Mouse (Mus musculus): ENCODE results near the gene Nlrx1. TPM values are rescaled to one million over a fixed set of nuclear protein-coding genes. Genes with fewer than 3 reads are reported as not detected.
"Not testable (repeated sequence)": the region's sequence is repeated elsewhere in the genome, so short reads cannot be mapped to it uniquely, and the experiment has no call there.

Gene Nlrx1
- polyA plus RNA-seq (2016; fragmentation: Nextera tagmentation; extraction: Ambion mirVana), result 3.1 and 4.7 TPM in 2 replicates

- Histone ChIP-seq H3K36me3 (no peaks in the 10 kb centered on the region), H3K4me3 (peak within 1 kb of the TSS; percentile 72), H3K9me3 (no peaks in the 10 kb centered on the region), H3K27me3 (ENCODE audit: insufficient read depth, poor library complexity, severe bottlenecking) (peaks cover 13% of the 10 kb centered on the region; the same call in 1 of the 2 replicates), H3K4me1 (peaks cover 18% of the 10 kb centered on the region), H3K27ac (peak within 1 kb of the TSS; percentile 94)
- no peak for DNase-seq (ENCODE audit: low spot score)
- 68% methylated on average over 6 of the region's 6 CpGs for WGBS
Observed at GRCm38 (mm10) chr9:44268432-44268831, at the start of gene Nlrx1. Gene Nlrx1, minus strand, starts transcription at chr9:44268599.

- no peak for DNase-seq (ENCODE audit: low spot score)
- Histone ChIP-seq H3K27ac (no peak overlapping the region), H3K9me3 (no peaks in the 10 kb centered on the region), H3K4me1 (peaks cover 43% of the 10 kb centered on the region), H3K4me3 (peak overlapping the region; percentile 18; the same call in 1 of the 2 replicates), H3K36me3 (peaks cover 47% of the 10 kb centered on the region), H3K27me3 (ENCODE audit: insufficient read depth, poor library complexity, severe bottlenecking) (no peaks in the 10 kb centered on the region)
- 63% methylated on average over 4 of the region's 4 CpGs for WGBS
Observed at GRCm38 (mm10) chr9:44317452-44317851, 49.1 kb upstream of the Nlrx1 start.

GRCm38 (mm10) chr9:44314910-44315309, 46.5 kb upstream of the Nlrx1 start:
- WGBS, result 89% methylated on average over 18 of the region's 18 CpGs
- H3K4me1 ChIP-seq, result peaks cover 51% of the 10 kb centered on the region
- H3K27ac ChIP-seq, result no peak overlapping the region
- H3K27me3 ChIP-seq (ENCODE audit: insufficient read depth, poor library complexity, severe bottlenecking), result 0 out of 2 replicates have a peak, but pooled peaks cover 4% of the 10 kb centered on the region
- DNase-seq (ENCODE audit: low spot score), result no peak
- no peaks in the 10 kb centered on the region for H3K9me3 ChIP-seq
- H3K36me3 ChIP-seq, result peaks cover 49% of the 10 kb centered on the region
- H3K4me3 ChIP-seq, result no peak overlapping the region

GRCm38 (mm10) chr9:44314257-44314547, 45.8 kb upstream of the Nlrx1 start:
- DNase-seq (ENCODE audit: low spot score), result no peak
- Histone ChIP-seq H3K4me3 (no peak overlapping the region), H3K4me1 (peaks cover 46% of the 10 kb centered on the region), H3K36me3 (peaks cover 49% of the 10 kb centered on the region), H3K9me3 (no peaks in the 10 kb centered on the region), H3K27me3 (ENCODE audit: insufficient read depth, poor library complexity, severe bottlenecking) (0 out of 2 replicates have a peak, but pooled peaks cover 4% of the 10 kb centered on the region), H3K27ac (no peak overlapping the region)
- 69% methylated on average over 4 of the region's 4 CpGs for WGBS

- Histone ChIP-seq H3K4me1 (peaks cover 40% of the 10 kb centered on the region), H3K4me3 (no peak overlapping the region), H3K27ac (no peak overlapping the region), H3K27me3 (ENCODE audit: insufficient read depth, poor library complexity, severe bottlenecking) (0 out of 2 replicates have a peak, but pooled peaks cover 4% of the 10 kb centered on the region), H3K36me3 (peaks cover 49% of the 10 kb centered on the region), H3K9me3 (no peaks in the 10 kb centered on the region)
- WGBS, result 77% methylated on average over 19 of the region's 19 CpGs
- DNase-seq (ENCODE audit: low spot score), result no peak
Observed at GRCm38 (mm10) chr9:44313476-44314256, 45.3 kb upstream of the Nlrx1 start.

- Histone ChIP-seq H3K27ac (peak overlapping the region; percentile 76), H3K36me3 (peaks cover 42% of the 10 kb centered on the region), H3K4me3 (peak overlapping the region; percentile 44), H3K4me1 (peaks cover 28% of the 10 kb centered on the region), H3K27me3 (ENCODE audit: insufficient read depth, poor library complexity, severe bottlenecking) (0 out of 2 replicates have a peak, but pooled peaks cover 4% of the 10 kb centered on the region), H3K9me3 (no peaks in the 10 kb centered on the region)
- no peak for DNase-seq (ENCODE audit: low spot score)
- whole genome bisulfite sequencing, result 14% methylated on average over 27 of the region's 27 CpGs
Observed at GRCm38 (mm10) chr9:44311136-44312134, 43.0 kb upstream of the Nlrx1 start.

GRCm38 (mm10) chr9:44310750-44311135, 42.3 kb upstream of the Nlrx1 start:
- peaks cover 28% of the 10 kb centered on the region for H3K4me1 ChIP-seq
- peak overlapping the region; percentile 76 for H3K27ac ChIP-seq
- WGBS, result 21% methylated on average over 10 of the region's 10 CpGs
- 0 out of 2 replicates have a peak, but pooled peaks cover 4% of the 10 kb centered on the region for H3K27me3 ChIP-seq (ENCODE audit: insufficient read depth, poor library complexity, severe bottlenecking)
- no peaks in the 10 kb centered on the region for H3K9me3 ChIP-seq
- peaks cover 36% of the 10 kb centered on the region for H3K36me3 ChIP-seq
- no peak for DNase-seq (ENCODE audit: low spot score)
- H3K4me3 ChIP-seq, result peak overlapping the region; percentile 44

- 68% methylated on average over 3 of the region's 3 CpGs for WGBS
- Histone ChIP-seq H3K4me3 (no peak overlapping the region), H3K27me3 (ENCODE audit: insufficient read depth, poor library complexity, severe bottlenecking) (0 out of 2 replicates have a peak, but pooled peaks cover 4% of the 10 kb centered on the region), H3K4me1 (peaks cover 28% of the 10 kb centered on the region), H3K27ac (no peak overlapping the region), H3K36me3 (peaks cover 26% of the 10 kb centered on the region), H3K9me3 (no peaks in the 10 kb centered on the region)
- DNase-seq (ENCODE audit: low spot score), result no peak
Observed at GRCm38 (mm10) chr9:44309756-44310155, 41.4 kb upstream of the Nlrx1 start.

GRCm38 (mm10) chr9:44307248-44307647, 38.8 kb upstream of the Nlrx1 start:
- 85% methylated on average over 2 of the region's 2 CpGs for WGBS
- 0 out of 2 replicates have a peak, but pooled peaks cover 4% of the 10 kb centered on the region for H3K27me3 ChIP-seq (ENCODE audit: insufficient read depth, poor library complexity, severe bottlenecking)
- H3K4me3 ChIP-seq, result no peak overlapping the region

GRCm38 (mm10) chr9:44306532-44306931, 38.1 kb upstream of the Nlrx1 start:
- Histone ChIP-seq H3K4me3 (no peak overlapping the region), H3K27ac (no peak overlapping the region), H3K27me3 (ENCODE audit: insufficient read depth, poor library complexity, severe bottlenecking) (no peaks in the 10 kb centered on the region), H3K36me3 (peaks cover 18% of the 10 kb centered on the region), H3K4me1 (peaks cover 25% of the 10 kb centered on the region), H3K9me3 (no peaks in the 10 kb centered on the region)
- DNase-seq (ENCODE audit: low spot score), result no peak
- WGBS, result 91% methylated on average over 6 of the region's 6 CpGs

More at GRCm38 (mm10) chr9:44307248-44307647, 38.8 kb upstream of the Nlrx1 start:
- H3K36me3 ChIP-seq, result peaks cover 10% of the 10 kb centered on the region
- no peak overlapping the region for H3K27ac ChIP-seq
- H3K9me3 ChIP-seq, result no peaks in the 10 kb centered on the region
- DNase-seq (ENCODE audit: low spot score), result no peak
- peaks cover 29% of the 10 kb centered on the region for H3K4me1 ChIP-seq

- Histone ChIP-seq H3K9me3 (no peaks in the 10 kb centered on the region), H3K36me3 (peaks cover 27% of the 10 kb centered on the region), H3K27me3 (ENCODE audit: insufficient read depth, poor library complexity, severe bottlenecking) (no peaks in the 10 kb centered on the region), H3K4me1 (peaks cover 15% of the 10 kb centered on the region), H3K4me3 (peak within 1 kb of the TSS; percentile 84), H3K27ac (peak within 1 kb of the TSS; percentile 90)
- peak; percentile 100 for DNase-seq (ENCODE audit: low spot score)
- WGBS, result under 1% methylated on average over 54 of the region's 54 CpGs
Observed at GRCm38 (mm10) chr9:44305466-44306079, 37.2 kb upstream of the Nlrx1 start, which contains the start of gene Hinfp. Gene Hinfp, minus strand, starts transcription at chr9:44305671.

- Histone ChIP-seq H3K4me1 (peaks cover 11% of the 10 kb centered on the region), H3K36me3 (peaks cover 77% of the 10 kb centered on the region)
- H3K27me3 ChIP-seq (ENCODE audit: insufficient read depth, poor library complexity, severe bottlenecking); H3K4me3 ChIP-seq; H3K27ac ChIP-seq; DNase-seq (ENCODE audit: low spot score); H3K9me3 ChIP-seq: not testable (repeated sequence)
- 92% methylated on average over 3 of the region's 3 CpGs for WGBS
Observed at GRCm38 (mm10) chr9:44300001-44300400, 31.6 kb upstream of the Nlrx1 start.
